Mouse (Mus musculus) hindbrain, embryonic 12.5 days (tissue): Measurements from ENCODE around the gene B4galt5. TPM values are rescaled to one million over a fixed set of nuclear protein-coding genes. Genes with fewer than 3 reads are reported as not detected.
"Not testable (repeated sequence)": the region's sequence is repeated elsewhere in the genome, so short reads cannot be mapped to it uniquely, and the experiment has no call there.

Source experiments
- ATAC-seq: fragments of 200-750 bp; cut with Nextera tagmentation; 2 replicates; pipeline ENCODE4 v1.8.0; 2017; ENCODE audit warnings: moderate TSS enrichment; ENCODE audit not compliant: low FRiP score
- H3K27ac ChIP-seq: fragments of 300-500 bp; sonication (generic); 2 replicates; pipeline ENCODE4 v1.5.1; 2016; ENCODE audit warnings: mild to moderate bottlenecking
- H3K27me3 ChIP-seq: fragments of 300-500 bp; sonication (generic); 2 replicates; pipeline ENCODE4 v1.6.1; 2016; ENCODE audit warnings: mild to moderate bottlenecking
- H3K36me3 ChIP-seq: fragments of 300-500 bp; sonication (generic); 2 replicates; pipeline ENCODE4 v1.6.1; 2016; ENCODE audit warnings: mild to moderate bottlenecking
- H3K4me1 ChIP-seq: fragments of 300-500 bp; sonication (generic); 2 replicates; pipeline ENCODE4 v1.6.1; 2016
- H3K4me2 ChIP-seq: fragments of 300-500 bp; sonication (generic); replicated peaks from 2 replicates; pipeline ENCODE4 v1.6.1; 2016; ENCODE audit warnings: mild to moderate bottlenecking
- H3K4me3 ChIP-seq: fragments of 300-500 bp; sonication (generic); 2 replicates; pipeline ENCODE4 v1.5.1; 2016; ENCODE audit warnings: mild to moderate bottlenecking
- H3K9ac ChIP-seq: fragments of 300-500 bp; sonication (generic); 2 replicates; pipeline ENCODE4 v1.6.1; 2016; ENCODE audit warnings: mild to moderate bottlenecking, moderate library complexity
- H3K9me3 ChIP-seq: fragments of 300-500 bp; sonication (generic); replicated peaks from 2 replicates; pipeline ENCODE4 v1.6.1; 2016; ENCODE audit warnings: mild to moderate bottlenecking
- WGBS: fragments of 180-500 bp; shearing (Covaris S2); methylation state at CpG from one replicate; pipeline ENCODE4 v1.1.7; 2016; 5-methylcytosine and 5-hydroxymethylcytosine counted together
- polyA plus RNA-seq: library from polyadenylated mRNA; unstranded; fragments of >200 nt; fragmentation: Nextera tagmentation; extraction: Ambion mirVana; gene quantifications from 2 replicates; pipeline ENCODE4 v1.2.1, GENCODE M21; 2016

The B4galt5 gene
- polyA plus RNA-seq = 19.3 and 20.2 TPM in 2 replicates

GRCm38 (mm10) chr2:167348376-167349282 lies at the start of gene B4galt5:
B4galt5 (minus strand) TSS chr2:167349183.
- Histone ChIP-seq H3K27me3 (peaks cover 14% of the 10 kb centered on the region), H3K4me1 (peaks cover 21% of the 10 kb centered on the region), H3K9me3 (no peaks in the 10 kb centered on the region), H3K4me2 (peak within 1 kb of the TSS; percentile 91), H3K4me3 (peak within 1 kb of the TSS; percentile 83), H3K27ac (peak within 1 kb of the TSS; percentile 92), H3K9ac (peak within 1 kb of the TSS; percentile 90), H3K36me3 (no peaks in the 10 kb centered on the region)
- ATAC-seq = peak; percentile 50
- WGBS = under 1% methylated on average over 43 of the region's 111 CpGs

GRCm38 (mm10) chr2:167396420-167396819 lies 47.4 kb upstream of the B4galt5 start:
- not testable (repeated sequence) for H3K4me1 ChIP-seq, H3K4me2 ChIP-seq, H3K36me3 ChIP-seq, ATAC-seq, H3K9me3 ChIP-seq, H3K27me3 ChIP-seq, H3K9ac ChIP-seq, H3K27ac ChIP-seq, H3K4me3 ChIP-seq
- WGBS = 91% methylated on average over 9 of the region's 9 CpGs

GRCm38 (mm10) chr2:167394426-167394825 lies 45.4 kb upstream of the B4galt5 start:
- no peak overlapping the region for H3K4me2 ChIP-seq
- H3K36me3 ChIP-seq = no peaks in the 10 kb centered on the region
- ATAC-seq = no peak
- no peak overlapping the region for H3K9ac ChIP-seq
- H3K27ac ChIP-seq = no peak overlapping the region
- WGBS = 82% methylated on average over 7 of the region's 7 CpGs
- H3K9me3 ChIP-seq = no peaks in the 10 kb centered on the region
- H3K27me3 ChIP-seq = no peaks in the 10 kb centered on the region
- H3K4me1 ChIP-seq = no peaks in the 10 kb centered on the region
- no peak overlapping the region for H3K4me3 ChIP-seq

- no peak for ATAC-seq
- Histone ChIP-seq H3K4me2 (no peak overlapping the region), H3K4me1 (no peaks in the 10 kb centered on the region), H3K27me3 (no peaks in the 10 kb centered on the region), H3K36me3 (no peaks in the 10 kb centered on the region), H3K27ac (no peak overlapping the region), H3K4me3 (no peak overlapping the region), H3K9me3 (no peaks in the 10 kb centered on the region), H3K9ac (no peak overlapping the region)
- 77% methylated on average over 6 of the region's 6 CpGs for WGBS
Observed at GRCm38 (mm10) chr2:167386998-167387397, 38.0 kb upstream of the B4galt5 start.

GRCm38 (mm10) chr2:167386456-167386855 lies 37.5 kb upstream of the B4galt5 start:
- Histone ChIP-seq H3K9me3 (no peaks in the 10 kb centered on the region), H3K27me3 (no peaks in the 10 kb centered on the region), H3K4me2 (no peak overlapping the region), H3K4me1 (no peaks in the 10 kb centered on the region), H3K27ac (no peak overlapping the region), H3K4me3 (no peak overlapping the region), H3K9ac (no peak overlapping the region), H3K36me3 (no peaks in the 10 kb centered on the region)
- no peak for ATAC-seq
- 87% methylated on average over 4 of the region's 4 CpGs for WGBS

GRCm38 (mm10) chr2:167383666-167384083 lies 34.7 kb upstream of the B4galt5 start:
- no peak overlapping the region for H3K4me3 ChIP-seq
- no peaks in the 10 kb centered on the region for H3K9me3 ChIP-seq
- no peak overlapping the region for H3K4me2 ChIP-seq
- H3K36me3 ChIP-seq = no peaks in the 10 kb centered on the region
- H3K4me1 ChIP-seq = peaks cover 8% of the 10 kb centered on the region; the same call in 1 of the 2 replicates
- 87% methylated on average over 13 of the region's 13 CpGs for WGBS
- ATAC-seq = no peak
- no peaks in the 10 kb centered on the region for H3K27me3 ChIP-seq
- H3K27ac ChIP-seq = no peak overlapping the region
- H3K9ac ChIP-seq = no peak overlapping the region

GRCm38 (mm10) chr2:167382389-167382788 lies 33.4 kb upstream of the B4galt5 start:
- no peak overlapping the region for H3K27ac ChIP-seq
- no peak overlapping the region for H3K4me3 ChIP-seq
- no peak overlapping the region for H3K4me2 ChIP-seq
- no peaks in the 10 kb centered on the region for H3K27me3 ChIP-seq
- WGBS = 89% methylated on average over 7 of the region's 7 CpGs
- H3K9ac ChIP-seq = no peak overlapping the region
- no peaks in the 10 kb centered on the region for H3K36me3 ChIP-seq
- no peaks in the 10 kb centered on the region for H3K9me3 ChIP-seq
- no peak for ATAC-seq
- H3K4me1 ChIP-seq = peaks cover 8% of the 10 kb centered on the region; the same call in 1 of the 2 replicates

GRCm38 (mm10) chr2:167381596-167381995 lies 32.6 kb upstream of the B4galt5 start:
- 79% methylated on average over 7 of the region's 7 CpGs for WGBS

GRCm38 (mm10) chr2:167380615-167381285 lies 31.8 kb upstream of the B4galt5 start:
- Histone ChIP-seq H3K9ac (no peak overlapping the region), H3K9me3 (no peaks in the 10 kb centered on the region), H3K4me3 (no peak overlapping the region), H3K27ac (no peak overlapping the region), H3K27me3 (no peaks in the 10 kb centered on the region), H3K4me1 (peaks cover 8% of the 10 kb centered on the region; the same call in 1 of the 2 replicates), H3K36me3 (no peaks in the 10 kb centered on the region), H3K4me2 (no peak overlapping the region)
- no peak for ATAC-seq
- WGBS = 46% methylated on average over 7 of the region's 7 CpGs

More at GRCm38 (mm10) chr2:167381596-167381995, 32.6 kb upstream of the B4galt5 start:
- Histone ChIP-seq H3K4me3 (no peak overlapping the region), H3K27ac (no peak overlapping the region), H3K4me1 (peaks cover 8% of the 10 kb centered on the region; the same call in 1 of the 2 replicates), H3K9me3 (no peaks in the 10 kb centered on the region), H3K36me3 (no peaks in the 10 kb centered on the region), H3K9ac (no peak overlapping the region), H3K4me2 (no peak overlapping the region), H3K27me3 (no peaks in the 10 kb centered on the region)
- ATAC-seq = no peak

- Histone ChIP-seq H3K4me2 (no peak overlapping the region), H3K27ac (no peak overlapping the region), H3K36me3 (no peaks in the 10 kb centered on the region), H3K9me3 (no peaks in the 10 kb centered on the region), H3K4me3 (no peak overlapping the region), H3K9ac (no peak overlapping the region), H3K4me1 (peaks cover 8% of the 10 kb centered on the region; the same call in 1 of the 2 replicates), H3K27me3 (no peaks in the 10 kb centered on the region)
- ATAC-seq = no peak
- 39% methylated on average over 4 of the region's 4 CpGs for WGBS
Observed at GRCm38 (mm10) chr2:167378972-167379371, 30.0 kb upstream of the B4galt5 start.

GRCm38 (mm10) chr2:167377697-167378096 lies 28.7 kb upstream of the B4galt5 start:
- no peaks in the 10 kb centered on the region for H3K36me3 ChIP-seq
- WGBS = 58% methylated on average over 3 of the region's 3 CpGs
- H3K27ac ChIP-seq = no peak overlapping the region
- H3K27me3 ChIP-seq = no peaks in the 10 kb centered on the region
- no peaks in the 10 kb centered on the region for H3K9me3 ChIP-seq
- ATAC-seq = no peak
- no peak overlapping the region for H3K4me3 ChIP-seq
- peaks cover 8% of the 10 kb centered on the region; the same call in 1 of the 2 replicates for H3K4me1 ChIP-seq
- no peak overlapping the region for H3K9ac ChIP-seq
- no peak overlapping the region for H3K4me2 ChIP-seq

GRCm38 (mm10) chr2:167376160-167376564 lies 27.2 kb upstream of the B4galt5 start:
- WGBS = 74% methylated on average over 8 of the region's 8 CpGs
- H3K4me2 ChIP-seq = no peak overlapping the region
- H3K27me3 ChIP-seq = no peaks in the 10 kb centered on the region
- no peaks in the 10 kb centered on the region for H3K9me3 ChIP-seq
- no peak overlapping the region for H3K4me3 ChIP-seq
- no peak for ATAC-seq
- H3K36me3 ChIP-seq = no peaks in the 10 kb centered on the region
- H3K4me1 ChIP-seq = peaks cover 8% of the 10 kb centered on the region; the same call in 1 of the 2 replicates
- H3K27ac ChIP-seq = no peak overlapping the region
- no peak overlapping the region for H3K9ac ChIP-seq
